Mouse (Mus musculus) hindbrain, embryonic 11.5 days (tissue): Measurements from ENCODE around the gene Borcs6. TPM values are rescaled to one million over a fixed set of nuclear protein-coding genes. Genes with fewer than 3 reads are reported as not detected.

Experiments used
- ATAC-seq: fragments of 200-750 bp; cut with Nextera tagmentation; 2 replicates; pipeline ENCODE4 v1.8.0; 2017; ENCODE audit warnings: mild to moderate bottlenecking, moderate TSS enrichment, moderate library complexity; ENCODE audit not compliant: low FRiP score
- DNase-seq: peaks from one replicate; pipeline ENCODE4 v3.0.0-alpha.2; 2015; ENCODE audit warnings: low spot score
- H3K27ac ChIP-seq: fragments of 300-500 bp; sonication (generic); 2 replicates; pipeline ENCODE4 v1.5.1; 2014; ENCODE audit warnings: mild to moderate bottlenecking, low read depth, low read length
- H3K27me3 ChIP-seq: fragments of 300-500 bp; sonication (generic); 2 replicates; pipeline ENCODE4 v1.6.1; 2014; ENCODE audit warnings: mild to moderate bottlenecking, low read length, moderate library complexity, mixed read lengths; ENCODE audit not compliant: control insufficient read depth, insufficient read depth
- H3K36me3 ChIP-seq: fragments of 300-500 bp; sonication (generic); 2 replicates; pipeline ENCODE4 v1.6.1; 2014; ENCODE audit warnings: mild to moderate bottlenecking, low read length, moderate library complexity, mixed read lengths; ENCODE audit not compliant: control insufficient read depth, insufficient read depth
- H3K4me1 ChIP-seq: fragments of 300-500 bp; sonication (generic); replicated peaks from 2 replicates; pipeline ENCODE4 v1.6.1; 2014; ENCODE audit warnings: low read length, mixed read lengths; ENCODE audit not compliant: control insufficient read depth, insufficient read depth
- H3K4me2 ChIP-seq: fragments of 300-500 bp; sonication (generic); replicated peaks from 2 replicates; pipeline ENCODE4 v1.6.1; 2014; ENCODE audit warnings: mild to moderate bottlenecking, low read depth, low read length
- H3K4me3 ChIP-seq: fragments of 300-500 bp; sonication (generic); 2 replicates; pipeline ENCODE4 v1.5.1; 2014; ENCODE audit warnings: low read depth, low read length
- H3K9ac ChIP-seq: fragments of 300-500 bp; sonication (generic); 2 replicates; pipeline ENCODE4 v1.6.1; 2014; ENCODE audit warnings: low read depth, low read length
- H3K9me3 ChIP-seq: fragments of 300-500 bp; sonication (generic); 2 replicates; pipeline ENCODE4 v1.6.1; 2016; ENCODE audit warnings: low read length; ENCODE audit not compliant: control insufficient read depth
- WGBS: fragments of 180-500 bp; shearing (Covaris S2); extraction: QIAGEN DNeasy Blood & Tissue Kit; methylation state at CpG from one replicate; pipeline ENCODE4 v1.1.7; 2014; 5-methylcytosine and 5-hydroxymethylcytosine counted together
- polyA plus RNA-seq: library from polyadenylated mRNA; unstranded; fragments of >200 nt; fragmentation: Nextera tagmentation; extraction: Ambion mirVana; gene quantifications from 2 replicates; pipeline ENCODE4 v1.2.1, GENCODE M21; 2014

Borcs6 gene
- polyA plus RNA-seq, 1 experiment from 2014 or later = 9.8 TPM

DNA sequence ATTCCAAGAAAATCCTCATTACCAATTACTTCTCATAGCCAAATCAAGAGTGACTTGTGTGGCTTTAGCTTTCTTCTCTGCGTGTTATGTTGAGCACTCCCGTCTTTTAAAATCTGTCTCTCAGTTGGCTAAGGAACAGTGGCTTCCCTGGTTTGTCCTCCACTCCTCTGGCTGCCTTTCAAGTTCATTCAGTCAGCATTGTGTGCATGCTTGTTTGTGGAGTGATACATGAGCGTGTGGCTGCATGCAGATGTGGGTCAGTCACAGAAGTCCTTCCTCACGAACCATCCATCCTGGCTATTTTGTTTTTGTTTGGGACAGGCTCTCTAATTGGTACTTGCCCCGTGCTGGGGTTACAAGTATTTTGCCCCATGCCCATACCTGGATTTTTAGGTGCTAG, 17.1 kb downstream of the Borcs6 start:
- H3K4me1 ChIP-seq = peaks cover under 1% of the 10 kb centered on the region
- no peak overlapping the region for H3K9ac ChIP-seq
- no peaks in the 10 kb centered on the region for H3K27me3 ChIP-seq
- DNase-seq (no peak), ATAC-seq (no peak)
- H3K4me2 ChIP-seq = no peak overlapping the region
- no peak overlapping the region for H3K27ac ChIP-seq
- H3K4me3 ChIP-seq = no peak overlapping the region
- H3K9me3 ChIP-seq = no peaks in the 10 kb centered on the region
- H3K36me3 ChIP-seq = no peaks in the 10 kb centered on the region
- 81% methylated on average over 5 of the region's 5 CpGs for WGBS

DNA sequence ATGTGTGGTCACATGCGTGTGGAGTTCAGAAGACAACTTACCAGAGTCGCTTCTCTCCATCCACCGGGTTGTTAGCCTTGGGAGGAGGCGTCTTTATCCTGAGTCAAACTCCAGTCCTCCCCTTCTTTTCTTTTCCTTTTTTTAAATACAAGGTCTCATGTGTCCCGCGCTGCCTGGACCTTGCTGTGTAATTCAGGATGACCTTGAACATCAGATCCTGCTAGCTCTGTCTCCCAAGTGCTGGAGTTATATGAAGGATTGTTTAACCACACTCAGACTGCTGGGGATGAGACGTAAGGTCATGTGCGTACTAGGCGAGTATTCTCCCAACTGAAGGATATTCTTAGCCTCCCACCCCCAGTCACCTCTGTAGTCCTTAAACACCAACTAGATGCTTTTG, 17.8 kb downstream of the Borcs6 start:
- Histone ChIP-seq H3K4me1 (no peaks in the 10 kb centered on the region), H3K4me2 (no peak overlapping the region), H3K36me3 (no peaks in the 10 kb centered on the region), H3K27ac (no peak overlapping the region), H3K9ac (no peak overlapping the region), H3K4me3 (no peak overlapping the region), H3K9me3 (no peaks in the 10 kb centered on the region), H3K27me3 (no peaks in the 10 kb centered on the region)
- ATAC-seq = no peak
- DNase-seq = no peak
- WGBS = 89% methylated on average over 9 of the region's 9 CpGs

DNA sequence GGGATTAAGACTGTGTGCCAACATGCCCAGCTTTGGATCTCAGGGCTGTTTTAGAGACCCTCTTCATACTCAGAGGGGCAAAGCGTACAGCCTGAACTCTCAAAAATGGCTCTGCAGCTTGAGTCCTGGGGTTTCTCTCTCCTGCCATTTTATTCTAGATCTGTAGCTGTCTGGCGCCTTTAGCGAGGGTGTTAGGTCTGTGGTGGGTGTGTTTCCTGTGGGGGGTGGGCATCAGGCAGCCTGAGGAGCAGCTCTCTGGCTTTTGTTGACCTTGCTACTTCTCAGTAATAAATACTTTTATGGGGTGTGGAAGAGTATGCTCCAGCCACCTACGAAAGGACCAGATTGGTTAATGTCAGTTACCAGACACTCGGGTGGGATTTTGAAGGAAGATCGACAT, 18.5 kb downstream of the Borcs6 start:
- H3K4me2 ChIP-seq = no peak overlapping the region
- no peak for ATAC-seq
- H3K27ac ChIP-seq = no peak overlapping the region
- H3K9ac ChIP-seq = no peak overlapping the region
- no peaks in the 10 kb centered on the region for H3K9me3 ChIP-seq
- 91% methylated on average over 6 of the region's 6 CpGs for WGBS
- H3K27me3 ChIP-seq = no peaks in the 10 kb centered on the region
- H3K4me1 ChIP-seq = no peaks in the 10 kb centered on the region
- no peak overlapping the region for H3K4me3 ChIP-seq
- no peaks in the 10 kb centered on the region for H3K36me3 ChIP-seq
- DNase-seq = no peak

- H3K27me3 ChIP-seq = no peaks in the 10 kb centered on the region
- no peak overlapping the region for H3K4me3 ChIP-seq
- H3K9me3 ChIP-seq = no peaks in the 10 kb centered on the region
- H3K4me2 ChIP-seq = no peak overlapping the region
- ATAC-seq (no peak), DNase-seq (no peak)
- H3K27ac ChIP-seq = no peak overlapping the region
- H3K9ac ChIP-seq = no peak overlapping the region
- WGBS = 72% methylated on average over 5 of the region's 5 CpGs
- H3K36me3 ChIP-seq = no peaks in the 10 kb centered on the region
- H3K4me1 ChIP-seq = no peaks in the 10 kb centered on the region
Measured at GRCm38 (mm10) chr11:69078805-69079438, 19.4 kb downstream of the Borcs6 start.

GRCm38 (mm10) chr11:69080102-69080854, 20.8 kb downstream of the Borcs6 start:
- no peak for ATAC-seq
- Histone ChIP-seq H3K9me3 (no peaks in the 10 kb centered on the region), H3K4me2 (no peak overlapping the region), H3K4me1 (no peaks in the 10 kb centered on the region), H3K9ac (no peak overlapping the region), H3K36me3 (no peaks in the 10 kb centered on the region), H3K27me3 (no peaks in the 10 kb centered on the region), H3K4me3 (no peak overlapping the region), H3K27ac (no peak overlapping the region)
- 86% methylated on average over 15 of the region's 15 CpGs for WGBS
- DNase-seq = no peak

DNA sequence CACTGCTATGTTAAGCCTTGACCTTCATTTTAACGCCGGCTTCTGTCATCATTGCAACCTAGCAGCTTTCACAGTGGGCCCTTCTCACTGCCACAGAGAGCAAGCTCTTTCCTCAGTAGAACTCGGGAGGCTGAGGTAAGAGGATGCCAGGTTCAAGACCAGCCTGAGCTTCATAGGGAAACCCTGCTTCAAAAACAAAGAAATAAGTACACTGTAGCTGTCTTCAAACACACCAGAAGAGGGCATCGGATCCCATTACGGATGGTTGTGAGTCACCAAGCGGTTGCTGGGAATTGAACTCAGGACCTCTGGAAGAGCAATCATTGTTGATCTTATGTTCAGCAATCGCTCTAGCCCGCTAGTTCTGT, 21.3 kb downstream of the Borcs6 start:
- no peak overlapping the region for H3K4me2 ChIP-seq
- H3K36me3 ChIP-seq = no peaks in the 10 kb centered on the region
- no peaks in the 10 kb centered on the region for H3K9me3 ChIP-seq
- no peaks in the 10 kb centered on the region for H3K27me3 ChIP-seq
- no peak for DNase-seq
- H3K9ac ChIP-seq = no peak overlapping the region
- H3K4me1 ChIP-seq = no peaks in the 10 kb centered on the region
- H3K4me3 ChIP-seq = no peak overlapping the region
- ATAC-seq = no peak
- no peak overlapping the region for H3K27ac ChIP-seq
- whole genome bisulfite sequencing = 88% methylated on average over 8 of the region's 8 CpGs

- WGBS = 89% methylated on average over 7 of the region's 7 CpGs
Measured at GRCm38 (mm10) chr11:69081613-69082012, 22.1 kb downstream of the Borcs6 start.

DNA sequence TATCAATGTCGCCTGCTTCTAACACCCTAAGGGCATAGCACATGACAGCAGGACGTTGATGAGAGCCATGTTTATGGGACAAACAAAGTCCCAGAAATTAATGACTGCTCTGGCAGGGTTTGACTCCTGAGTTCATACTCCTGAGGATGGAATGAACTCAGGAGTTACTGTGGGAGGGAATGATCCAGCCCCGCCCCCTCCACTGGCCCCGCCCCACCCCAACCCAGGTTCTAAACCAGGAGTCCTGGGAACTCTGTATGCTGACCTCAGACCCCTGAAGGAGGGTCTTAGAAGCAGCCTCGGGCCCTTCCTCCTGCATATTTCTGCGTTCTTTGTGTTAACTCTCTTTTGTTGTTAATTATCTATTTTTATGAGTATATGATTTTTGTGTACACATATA, 26.1 kb downstream of the Borcs6 start:
- no peak overlapping the region for H3K27ac ChIP-seq
- H3K9me3 ChIP-seq = no peaks in the 10 kb centered on the region
- H3K27me3 ChIP-seq = no peaks in the 10 kb centered on the region
- no peak for DNase-seq
- H3K36me3 ChIP-seq = no peaks in the 10 kb centered on the region
- H3K4me1 ChIP-seq = peaks cover 13% of the 10 kb centered on the region
- no peak overlapping the region for H3K4me3 ChIP-seq
- WGBS = 73% methylated on average over 6 of the region's 6 CpGs
- no peak for ATAC-seq
- no peak overlapping the region for H3K9ac ChIP-seq
- no peak overlapping the region for H3K4me2 ChIP-seq

More at GRCm38 (mm10) chr11:69081613-69082012, 22.1 kb downstream of the Borcs6 start:
- no peak overlapping the region for H3K27ac ChIP-seq
- no peaks in the 10 kb centered on the region for H3K9me3 ChIP-seq
- no peaks in the 10 kb centered on the region for H3K36me3 ChIP-seq
- ATAC-seq (no peak), DNase-seq (no peak)
- no peaks in the 10 kb centered on the region for H3K4me1 ChIP-seq
- H3K4me2 ChIP-seq = no peak overlapping the region
- H3K27me3 ChIP-seq = no peaks in the 10 kb centered on the region
- no peak overlapping the region for H3K9ac ChIP-seq
- H3K4me3 ChIP-seq = no peak overlapping the region

DNA sequence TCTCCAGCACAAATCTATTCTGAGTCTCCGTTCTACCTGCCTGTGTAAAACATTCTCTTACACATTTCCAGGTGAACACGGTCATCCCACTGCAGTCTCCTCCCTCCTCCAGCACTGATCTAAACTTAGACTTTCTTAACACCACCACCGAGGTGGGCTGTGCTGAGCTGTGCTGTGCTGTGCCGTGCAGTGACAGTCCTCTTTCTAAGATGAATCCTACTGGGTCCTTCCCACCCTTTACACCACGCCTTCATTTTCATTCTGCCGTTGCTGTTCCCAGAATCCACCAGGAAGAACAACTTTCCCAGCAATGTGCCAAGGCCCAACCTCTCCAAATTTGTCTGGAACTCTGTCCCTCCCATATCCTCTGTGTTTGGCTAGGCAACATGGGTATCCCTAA, 26.9 kb downstream of the Borcs6 start:
- no peak for DNase-seq
- H3K27ac ChIP-seq = peak overlapping the region; percentile 9; the same call in 1 of the 2 replicates
- no peak overlapping the region for H3K9ac ChIP-seq
- peaks cover 13% of the 10 kb centered on the region for H3K4me1 ChIP-seq
- WGBS = 68% methylated on average over 6 of the region's 6 CpGs
- ATAC-seq = no peak
- H3K36me3 ChIP-seq = no peaks in the 10 kb centered on the region
- no peak overlapping the region for H3K4me3 ChIP-seq
- no peaks in the 10 kb centered on the region for H3K9me3 ChIP-seq
- no peak overlapping the region for H3K4me2 ChIP-seq
- H3K27me3 ChIP-seq = no peaks in the 10 kb centered on the region
